Mouse (Mus musculus): Measurements from ENCODE around the gene Olfr131. TPM values are rescaled to one million over a fixed set of nuclear protein-coding genes. Genes with fewer than 3 reads are reported as not detected.
"Not testable (repeated sequence)": the region's sequence is repeated elsewhere in the genome, so short reads cannot be mapped to it uniquely, and the experiment has no call there.

Gene Olfr131
- polyA plus RNA-seq (2012; rRNA removed): not detected in 2 replicates
- not detected in 2 replicates for polyA plus RNA-seq (2014; fragmentation: Nextera tagmentation; extraction: Ambion mirVana)

GRCm38 (mm10) chr17:38088593-38088992 is at the start of gene Olfr131:
Gene Olfr131 (minus strand): TSS chr17:38088693.
- Histone ChIP-seq H3K9me3 (ENCODE audit: control insufficient read depth, low read length) (no peaks in the 10 kb centered on the region), H3K36me3 (ENCODE audit: control insufficient read depth, insufficient read depth, low read length) (no peaks in the 10 kb centered on the region), H3K4me3 (replicated peaks; ENCODE audit: low read length) (no peak within 1 kb of the TSS), H3K27ac (replicated peaks; ENCODE audit: low read depth, low read length) (no peak within 1 kb of the TSS), H3K27me3 (ENCODE audit: control insufficient read depth, insufficient read depth, low read length) (no peaks in the 10 kb centered on the region), H3K9ac (ENCODE audit: low read depth, low read length, severe bottlenecking) (no peak within 1 kb of the TSS), H3K4me1 (ENCODE audit: control insufficient read depth, insufficient read depth, low read length) (no peaks in the 10 kb centered on the region), H3K4me2 (replicated peaks; ENCODE audit: low read depth, low read length, severe bottlenecking) (no peak within 1 kb of the TSS)
- TF ChIP-seq POLR2A (IDR thresholded peaks at IDR 0.05; ENCODE audit: borderline replicate concordance, extremely low read depth, insufficient read depth, insufficient read length): no peak
- DNase-seq (ENCODE audit: low spot score) (no peak), ATAC-seq (ENCODE audit: low FRiP score, low read depth) (no peak)

GRCm38 (mm10) chr17:38134426-38134825 is 45.9 kb upstream of the Olfr131 start, which contains the start of gene Olfr132:
Gene Olfr132 (minus strand): TSS chr17:38134526.
- H3K9ac ChIP-seq (ENCODE audit: low read depth, low read length, severe bottlenecking): no peak within 1 kb of the TSS
- TF ChIP-seq POLR2A (IDR thresholded peaks at IDR 0.05; ENCODE audit: borderline replicate concordance, extremely low read depth, insufficient read depth, insufficient read length): no peak
- no peaks in the 10 kb centered on the region for H3K27me3 ChIP-seq (ENCODE audit: control insufficient read depth, insufficient read depth, low read length)
- H3K36me3 ChIP-seq (ENCODE audit: control insufficient read depth, insufficient read depth, low read length): no peaks in the 10 kb centered on the region
- WGBS: 82% methylated on average over 1 of the region's 1 CpGs
- no peaks in the 10 kb centered on the region for H3K9me3 ChIP-seq (ENCODE audit: control insufficient read depth, low read length)
- no peak within 1 kb of the TSS for H3K4me2 ChIP-seq (replicated peaks; ENCODE audit: low read depth, low read length, severe bottlenecking)
- H3K27ac ChIP-seq (replicated peaks; ENCODE audit: low read depth, low read length): no peak within 1 kb of the TSS
- no peaks in the 10 kb centered on the region for H3K4me1 ChIP-seq (ENCODE audit: control insufficient read depth, insufficient read depth, low read length)
- DNase-seq (ENCODE audit: low spot score): no peak
- no peak within 1 kb of the TSS for H3K4me3 ChIP-seq (replicated peaks; ENCODE audit: low read length)
- ATAC-seq (ENCODE audit: low FRiP score, low read depth): no peak

- DNase-seq (ENCODE audit: low spot score); H3K27ac ChIP-seq (replicated peaks; ENCODE audit: low read depth, low read length); H3K27me3 ChIP-seq (ENCODE audit: control insufficient read depth, insufficient read depth, low read length); H3K9ac ChIP-seq (ENCODE audit: low read depth, low read length, severe bottlenecking); H3K36me3 ChIP-seq (ENCODE audit: control insufficient read depth, insufficient read depth, low read length); ATAC-seq (ENCODE audit: low FRiP score, low read depth); H3K9me3 ChIP-seq (ENCODE audit: control insufficient read depth, low read length); H3K4me3 ChIP-seq (replicated peaks; ENCODE audit: low read length); H3K4me1 ChIP-seq (ENCODE audit: control insufficient read depth, insufficient read depth, low read length); H3K4me2 ChIP-seq (replicated peaks; ENCODE audit: low read depth, low read length, severe bottlenecking): not testable (repeated sequence)
- 67% methylated on average over 3 of the region's 3 CpGs for WGBS
Observed at GRCm38 (mm10) chr17:38125371-38125770, 36.9 kb upstream of the Olfr131 start.

- not testable (repeated sequence) for ATAC-seq (ENCODE audit: low FRiP score, low read depth); H3K36me3 ChIP-seq (ENCODE audit: control insufficient read depth, insufficient read depth, low read length); H3K9me3 ChIP-seq (ENCODE audit: control insufficient read depth, low read length); H3K4me2 ChIP-seq (replicated peaks; ENCODE audit: low read depth, low read length, severe bottlenecking); H3K9ac ChIP-seq (ENCODE audit: low read depth, low read length, severe bottlenecking); DNase-seq (ENCODE audit: low spot score); H3K4me3 ChIP-seq (replicated peaks; ENCODE audit: low read length); H3K4me1 ChIP-seq (ENCODE audit: control insufficient read depth, insufficient read depth, low read length); H3K27me3 ChIP-seq (ENCODE audit: control insufficient read depth, insufficient read depth, low read length); H3K27ac ChIP-seq (replicated peaks; ENCODE audit: low read depth, low read length)
- 63% methylated on average over 1 of the region's 1 CpGs for WGBS
Observed at GRCm38 (mm10) chr17:38124199-38124598, 35.7 kb upstream of the Olfr131 start.

- WGBS: 91% methylated on average over 4 of the region's 4 CpGs
- no peak overlapping the region for H3K27ac ChIP-seq (replicated peaks; ENCODE audit: low read depth, low read length)
- no peak for TF ChIP-seq POLR2A (IDR thresholded peaks at IDR 0.05; ENCODE audit: borderline replicate concordance, extremely low read depth, insufficient read depth, insufficient read length)
Observed at GRCm38 (mm10) chr17:38082364-38082763, 6.1 kb downstream of the Olfr131 start.

GRCm38 (mm10) chr17:38063621-38064020 is 24.9 kb downstream of the Olfr131 start, which contains the start of gene Olfr130:
Gene Olfr130 (plus strand): TSS chr17:38063921.
- no peak for TF ChIP-seq POLR2A (IDR thresholded peaks at IDR 0.05; ENCODE audit: borderline replicate concordance, extremely low read depth, insufficient read depth, insufficient read length)
- DNase-seq (ENCODE audit: low spot score) (no peak), ATAC-seq (ENCODE audit: low FRiP score, low read depth) (no peak)
- H3K9ac ChIP-seq (ENCODE audit: low read depth, low read length, severe bottlenecking): no peak within 1 kb of the TSS
- H3K9me3 ChIP-seq (ENCODE audit: control insufficient read depth, low read length): no peaks in the 10 kb centered on the region
- no peaks in the 10 kb centered on the region for H3K27me3 ChIP-seq (ENCODE audit: control insufficient read depth, insufficient read depth, low read length)
- no peaks in the 10 kb centered on the region for H3K36me3 ChIP-seq (ENCODE audit: control insufficient read depth, insufficient read depth, low read length)
- WGBS: 83% methylated on average over 1 of the region's 1 CpGs
- H3K4me2 ChIP-seq (replicated peaks; ENCODE audit: low read depth, low read length, severe bottlenecking): no peak within 1 kb of the TSS
- H3K27ac ChIP-seq (replicated peaks; ENCODE audit: low read depth, low read length): no peak within 1 kb of the TSS
- no peaks in the 10 kb centered on the region for H3K4me1 ChIP-seq (ENCODE audit: control insufficient read depth, insufficient read depth, low read length)
- H3K4me3 ChIP-seq (replicated peaks; ENCODE audit: low read length): no peak within 1 kb of the TSS

More at GRCm38 (mm10) chr17:38082364-38082763, 6.1 kb downstream of the Olfr131 start:
- no peak for ATAC-seq (ENCODE audit: low FRiP score, low read depth)
- Histone ChIP-seq H3K36me3 (ENCODE audit: control insufficient read depth, insufficient read depth, low read length) (no peaks in the 10 kb centered on the region), H3K9me3 (ENCODE audit: control insufficient read depth, low read length) (no peaks in the 10 kb centered on the region), H3K9ac (ENCODE audit: low read depth, low read length, severe bottlenecking) (no peak overlapping the region), H3K4me2 (replicated peaks; ENCODE audit: low read depth, low read length, severe bottlenecking) (no peak overlapping the region), H3K4me1 (ENCODE audit: control insufficient read depth, insufficient read depth, low read length) (no peaks in the 10 kb centered on the region), H3K4me3 (replicated peaks; ENCODE audit: low read length) (no peak overlapping the region), H3K27me3 (ENCODE audit: control insufficient read depth, insufficient read depth, low read length) (no peaks in the 10 kb centered on the region)
- DNase-seq (ENCODE audit: low spot score): no peak
